Mouse (Mus musculus): ENCODE data around the gene Sh3d19.
A peak's percentile ranks its signal among the peaks of the same experiment; 100 is the strongest.

Gene Sh3d19

DNA sequence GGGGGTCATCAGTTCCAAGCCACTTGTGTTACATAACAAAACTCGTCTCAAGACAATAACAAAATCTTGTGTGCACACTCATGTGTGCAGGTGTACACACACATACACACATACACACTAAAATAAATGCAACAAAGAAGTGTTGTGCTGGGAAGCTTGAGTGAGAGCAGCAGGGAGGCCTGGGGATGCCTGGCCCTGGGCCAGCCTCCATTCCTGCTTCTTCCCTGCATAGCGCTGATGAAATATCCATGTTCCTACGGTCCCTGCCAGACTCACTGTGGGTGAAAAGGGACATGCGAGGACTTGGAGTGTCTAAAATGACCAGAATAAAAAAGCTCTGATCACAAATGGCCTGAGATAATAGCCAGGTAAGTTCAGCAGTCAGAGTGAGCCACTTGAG is 59.7 kb downstream of the Sh3d19 start:
- no peak for DNase-seq

DNA sequence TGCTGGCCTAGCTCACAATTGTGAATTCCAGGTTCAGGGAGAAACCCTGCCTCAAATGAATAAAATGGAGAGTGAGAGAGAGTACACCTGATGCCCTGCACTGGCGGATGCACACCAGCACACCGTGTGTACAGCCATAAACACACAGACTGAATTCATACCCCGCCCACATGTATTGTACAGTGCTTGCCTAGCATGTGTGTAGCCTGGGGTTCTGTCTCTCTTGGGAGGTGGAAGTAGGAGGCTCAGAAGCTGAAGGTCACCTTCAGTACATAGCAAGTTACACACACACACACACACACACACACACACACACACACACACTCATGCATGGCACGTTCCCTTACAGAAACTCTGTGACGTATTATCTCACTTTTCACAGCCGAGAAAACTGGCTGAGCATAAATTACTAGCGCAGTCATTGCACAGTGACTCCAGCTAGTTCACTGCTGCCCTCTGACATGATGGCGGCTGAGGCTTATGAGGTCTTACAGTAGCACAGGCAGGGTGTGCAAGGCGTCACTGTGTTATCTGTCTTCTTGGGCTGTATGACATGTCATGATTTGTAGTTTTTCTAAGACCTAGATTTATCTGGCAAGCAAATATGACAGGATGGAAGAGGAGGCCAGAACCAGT is 62.7 kb downstream of the Sh3d19 start:
- DNase-seq: no peak

DNA sequence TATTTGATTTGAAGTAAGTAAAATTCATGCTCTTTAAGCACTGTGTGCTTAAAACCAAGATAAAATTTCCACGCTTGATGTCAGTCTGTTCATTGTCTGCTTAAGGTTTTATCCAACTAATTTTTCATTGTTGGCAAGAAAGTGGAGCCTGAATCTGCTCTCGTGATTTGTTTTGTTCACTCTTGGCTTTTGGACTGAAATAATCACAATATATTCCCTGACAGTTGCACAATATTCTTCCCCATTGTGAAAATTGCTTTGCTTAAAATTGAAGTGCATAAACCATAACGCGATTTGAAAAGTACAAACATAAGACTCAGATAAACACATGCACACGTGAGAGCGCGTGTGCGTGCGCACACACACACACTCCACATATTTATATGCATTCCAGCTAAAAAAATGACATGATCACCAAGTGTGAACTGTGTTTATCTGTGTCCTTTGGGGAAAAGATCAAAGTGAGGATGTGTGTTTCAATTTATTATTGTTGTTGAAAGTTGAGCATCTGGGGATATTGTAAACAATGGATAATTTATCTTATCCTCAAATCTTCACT is 67.1 kb downstream of the Sh3d19 start:
- no peak for DNase-seq

DNA sequence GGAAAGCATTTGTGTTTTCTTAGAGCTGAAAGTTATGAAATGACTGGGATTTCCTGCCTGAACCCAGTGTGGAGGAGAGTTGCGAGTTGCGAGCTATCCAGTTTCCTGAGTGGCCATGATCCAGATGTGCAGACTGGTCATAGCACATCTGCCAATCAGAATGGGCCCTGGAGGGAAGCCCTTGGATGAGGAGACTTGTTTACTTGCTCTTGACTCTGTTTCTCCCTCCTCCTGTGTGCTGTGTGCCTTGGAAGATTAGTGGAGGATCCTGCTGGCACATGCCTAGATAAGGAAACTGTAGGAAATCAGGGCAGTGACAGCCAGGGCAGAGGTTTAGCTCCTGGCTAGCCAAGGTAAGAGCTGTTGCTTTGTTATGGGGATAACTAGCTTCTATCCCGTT is 67.7 kb downstream of the Sh3d19 start:
- DNase-seq: no peak

DNA sequence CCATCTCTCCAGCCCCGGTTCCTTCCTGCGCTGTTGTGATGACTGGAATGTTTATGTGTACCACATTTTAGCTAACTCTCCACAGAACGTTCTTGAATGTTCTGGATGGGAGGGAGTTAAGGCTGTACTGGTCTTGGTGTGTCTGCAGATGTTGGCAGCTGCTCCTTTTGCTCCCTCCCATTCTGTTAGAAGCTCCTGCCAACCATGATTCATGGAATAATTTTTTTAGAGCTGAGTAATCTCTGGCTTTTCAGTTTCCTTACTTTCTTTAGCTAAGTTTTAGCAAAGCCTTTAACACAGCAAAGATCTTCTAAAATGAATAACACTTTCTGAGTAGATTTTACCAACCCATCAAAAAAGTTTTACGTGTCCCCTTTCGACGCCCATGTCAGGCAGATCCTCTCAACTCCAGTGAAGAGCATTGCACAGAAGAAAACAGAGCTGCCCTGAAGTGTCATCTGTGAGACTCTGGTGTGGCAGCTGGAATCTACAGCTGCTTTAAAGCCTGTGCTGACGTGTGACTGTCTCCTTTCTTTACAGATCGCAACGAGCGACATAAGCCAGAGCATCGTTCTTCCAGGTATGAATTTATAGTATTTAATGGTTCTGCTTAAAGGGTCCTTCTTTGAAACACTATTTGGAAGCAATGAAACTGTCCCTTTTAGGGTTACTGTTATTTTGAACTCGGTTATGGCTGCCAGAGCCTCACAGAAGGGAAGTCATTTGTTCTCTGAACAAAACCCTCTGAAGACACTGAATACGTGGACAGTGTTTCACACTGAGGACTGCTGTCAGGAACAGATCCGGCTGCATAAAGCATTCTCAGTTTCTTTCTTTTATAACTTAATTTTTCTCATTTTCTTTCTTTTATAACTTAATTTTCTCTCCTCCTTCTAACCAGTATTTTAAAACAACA is 69.6 kb downstream of the Sh3d19 start:
- DNase-seq: no peak

GRCm38 (mm10) chr3:86047686-86048408 is 76.9 kb downstream of the Sh3d19 start:
- DNase-seq: peak; percentile 62

GRCm38 (mm10) chr3:86049041-86049440 is 78.1 kb downstream of the Sh3d19 start:
- no peak for DNase-seq

GRCm38 (mm10) chr3:86056678-86057077 is 85.8 kb downstream of the Sh3d19 start:
- no peak for DNase-seq

GRCm38 (mm10) chr3:86057436-86058095 is 86.7 kb downstream of the Sh3d19 start:
- no peak for DNase-seq

DNA sequence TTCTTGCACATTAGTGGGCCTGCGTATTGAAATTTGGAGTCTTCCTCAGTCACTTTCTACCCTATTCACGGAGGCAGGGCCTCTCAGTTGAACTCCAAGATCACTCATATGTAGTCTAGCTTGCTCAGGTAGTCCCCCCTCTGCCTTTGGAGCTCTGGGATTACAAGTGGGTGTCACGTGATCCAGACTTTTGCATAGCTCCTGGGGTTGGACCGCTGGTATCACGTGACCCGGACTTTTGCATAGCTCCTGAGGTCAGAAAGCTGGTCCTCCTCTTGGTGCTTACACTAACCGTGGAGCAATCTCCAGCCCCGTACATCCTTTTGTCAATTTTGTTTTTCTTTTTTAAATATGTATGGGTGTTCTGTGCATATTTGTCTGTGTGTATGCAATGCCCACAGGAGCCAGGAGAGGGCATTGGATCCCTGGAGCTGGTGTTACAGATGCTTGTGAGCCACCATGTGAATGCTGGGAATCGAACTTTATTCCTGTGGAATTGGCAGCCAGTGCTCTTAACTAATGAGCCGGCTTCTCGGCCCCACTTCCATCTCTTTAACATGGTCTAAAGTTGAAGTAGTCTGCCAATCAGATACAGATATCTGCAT is 98.8 kb downstream of the Sh3d19 start:
- DNase-seq: no peak

- no peak for DNase-seq
Measured at GRCm38 (mm10) chr3:86070799-86071198, 99.9 kb downstream of the Sh3d19 start.

- no peak for DNase-seq
Measured at GRCm38 (mm10) chr3:86072066-86072465, 101.2 kb downstream of the Sh3d19 start.

DNA sequence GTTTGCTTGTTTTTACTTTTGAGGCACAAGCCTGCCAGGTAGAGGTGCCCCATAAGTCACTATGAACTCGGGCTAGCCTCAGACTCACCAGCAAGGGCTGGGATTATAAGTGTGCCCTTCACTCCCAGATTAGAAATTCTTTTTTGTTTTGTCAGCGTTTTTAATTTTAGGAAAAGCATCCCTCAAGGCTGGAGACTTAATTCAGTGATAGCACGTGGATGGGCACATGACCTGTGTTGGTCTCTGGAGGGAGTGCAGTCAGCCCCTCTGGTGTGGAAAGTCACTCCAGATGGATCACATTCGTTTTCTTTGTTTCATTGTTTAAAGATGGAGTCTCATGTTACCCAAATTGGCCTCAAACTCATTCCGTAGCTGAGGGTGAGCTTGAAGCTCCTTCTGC is 102.0 kb downstream of the Sh3d19 start:
- no peak for DNase-seq

- DNase-seq: no peak
Measured at GRCm38 (mm10) chr3:86075593-86075992, 104.7 kb downstream of the Sh3d19 start.

DNA sequence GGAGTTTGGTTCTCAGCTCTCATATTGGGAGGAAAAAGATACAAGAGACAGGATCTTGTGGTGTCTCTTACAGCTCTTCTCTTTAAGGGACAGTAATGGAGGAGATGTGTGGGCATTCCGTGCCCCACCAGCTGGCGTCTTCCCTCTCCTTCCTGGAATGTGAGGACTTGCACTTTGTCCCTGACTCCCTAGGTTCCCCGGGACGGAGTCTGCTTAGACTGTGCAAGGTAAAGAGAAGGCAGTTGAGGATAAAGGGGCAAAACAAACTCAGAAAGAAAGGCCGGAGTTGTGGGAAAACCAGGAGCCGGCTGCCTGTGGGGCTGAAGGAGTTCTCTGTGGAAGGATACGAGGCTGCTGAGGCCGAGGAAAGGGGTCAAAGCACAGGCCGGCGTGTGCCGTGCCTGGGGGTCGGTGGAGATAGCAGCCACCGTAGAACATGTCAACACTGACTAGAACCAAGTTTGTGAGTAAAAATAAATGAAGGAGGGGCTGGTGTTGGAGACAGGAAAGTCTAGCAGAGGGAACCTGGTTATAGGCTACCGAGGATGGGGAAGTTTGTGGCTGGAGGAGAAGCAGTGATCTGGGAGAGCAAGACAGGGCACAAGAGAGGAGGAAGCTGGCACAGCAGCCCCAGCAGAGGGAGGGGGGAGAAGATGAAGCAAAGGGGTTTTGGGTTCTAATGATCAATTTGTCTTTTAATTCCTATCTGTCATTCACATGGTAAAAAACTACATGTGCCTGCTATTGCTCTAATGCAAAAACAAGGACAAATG is 105.8 kb downstream of the Sh3d19 start:
- DNase-seq: no peak

DNA sequence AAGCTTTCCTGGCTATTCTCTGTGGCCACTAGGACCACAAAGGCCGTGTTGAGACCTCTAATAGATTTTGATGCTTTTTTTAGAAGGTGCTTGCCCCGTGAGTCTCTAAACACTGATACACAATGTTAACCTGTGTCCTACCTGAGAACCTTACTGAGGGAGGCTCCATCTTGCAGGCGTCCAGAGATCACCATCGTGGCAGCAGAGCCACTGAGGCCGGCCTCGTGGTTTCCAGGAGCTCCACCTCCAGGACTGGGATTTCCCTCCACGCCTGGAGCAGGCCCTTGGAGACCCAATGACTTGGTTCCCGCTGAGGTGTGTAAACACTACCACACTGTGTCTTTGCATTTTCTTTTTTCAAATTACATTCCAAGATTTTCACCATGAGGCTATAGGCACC is 112.1 kb downstream of the Sh3d19 start:
- DNase-seq: no peak

GRCm38 (mm10) chr3:86085001-86085400 is 114.1 kb downstream of the Sh3d19 start:
- DNase-seq: no peak

GRCm38 (mm10) chr3:86087872-86088271 is 117.0 kb downstream of the Sh3d19 start:
- DNase-seq: no peak

GRCm38 (mm10) chr3:86093213-86093845 is 122.4 kb downstream of the Sh3d19 start:
- DNase-seq: no peak

- no peak for DNase-seq
Measured at GRCm38 (mm10) chr3:86093907-86094306, 123.0 kb downstream of the Sh3d19 start.

- no peak for DNase-seq
Measured at GRCm38 (mm10) chr3:86101956-86102355, 131.0 kb downstream of the Sh3d19 start.

All from layer of hippocampus, adult 9-11 months (tissue).